ENCODE assay signal across 10 mouse cellular contexts in genomic region chrX:103744171-103745039, GRCm38 (mm10).
DNase-seq lines count a peak whose midpoint lies in the region; ATAC-seq lines count a peak whose summit lies in the region.
"Had no signal": no experiment of that assay in that cellular context is flagged by ENCODE, and none has a peak within 500 bp of the region (broad histone marks: within the 10 kb centered on the region; RNA-seq: fewer than 3 reads in every experiment).

No protein-coding gene starts in this region.

- no peak overlapping the region for H3K4me3 ChIP-seq in neural tube, embryonic 15.5 days (replicated peaks)
- H3K4me3 ChIP-seq in intestine, embryonic 15.5 days (replicated peaks): no peak overlapping the region
- H3K4me3 ChIP-seq: embryonic facial prominence, embryonic 13.5 days; liver, embryonic 13.5 days had no signal

- H3K4me2 ChIP-seq in neural tube, embryonic 15.5 days: peak overlapping the region; percentile 19; the same call in 1 of the 2 replicates
- H3K4me2 ChIP-seq in intestine, embryonic 15.5 days (replicated peaks): no peak overlapping the region
- H3K4me2 ChIP-seq: embryonic facial prominence, embryonic 13.5 days; liver, embryonic 13.5 days had no signal

- peak overlapping the region; percentile 75 for H3K27ac ChIP-seq in neural tube, embryonic 15.5 days (replicated peaks)
- H3K27ac ChIP-seq in intestine, embryonic 15.5 days: no peak overlapping the region
- H3K27ac ChIP-seq: embryonic facial prominence, embryonic 13.5 days; liver, embryonic 13.5 days had no signal

- peaks cover 37% of the 10 kb centered on the region for H3K27me3 ChIP-seq in neural tube, embryonic 15.5 days (replicated peaks)
- peaks cover 15% of the 10 kb centered on the region for H3K27me3 ChIP-seq in intestine, embryonic 15.5 days (replicated peaks)

- 20% methylated on average over 7 of the region's 7 CpGs for WGBS in neural tube, embryonic 15.5 days
- WGBS in intestine, embryonic 15.5 days: 48% methylated on average over 7 of the region's 7 CpGs

- H3K4me1 ChIP-seq in neural tube, embryonic 15.5 days: peaks cover 22% of the 10 kb centered on the region
- H3K4me1 ChIP-seq in intestine, embryonic 15.5 days (replicated peaks): no peaks in the 10 kb centered on the region
- H3K4me1 ChIP-seq: liver, embryonic 13.5 days had no signal

- no peaks in the 10 kb centered on the region for H3K9me3 ChIP-seq in neural tube, embryonic 15.5 days (replicated peaks)
- no peaks in the 10 kb centered on the region for H3K9me3 ChIP-seq in intestine, embryonic 15.5 days
- H3K9me3 ChIP-seq: embryonic facial prominence, embryonic 13.5 days; liver, embryonic 13.5 days had no signal

- peak; percentile 78 for DNase-seq in embryo, embryonic 10.5 days (ENCODE audit: low spot score)
- peak; percentile 48 to 53 for DNase-seq in frontal cortex, postnatal 14 days (ENCODE audit: low spot score in 2 of 2)
- peak; percentile 33 to 78 for DNase-seq in left cerebral cortex, adult 9 months (ENCODE audit: low spot score in 2 of 2)
- no peak for DNase-seq in gastrocnemius, postnatal 4 days (ENCODE audit: low spot score in 2 of 2)
- DNase-seq in B cell, adult 2 months: no peak
- DNase-seq in kidney, postnatal 10 days: no peak
- DNase-seq: liver, embryonic 13.5 days had no signal

- ATAC-seq in neural tube, embryonic 15.5 days (ENCODE audit: low FRiP score): peak; percentile 93
- no peak for ATAC-seq in intestine, embryonic 15.5 days

- H3K9ac ChIP-seq in neural tube, embryonic 15.5 days (replicated peaks): no peak overlapping the region
- H3K9ac ChIP-seq in intestine, embryonic 15.5 days: no peak overlapping the region
- H3K9ac ChIP-seq: embryonic facial prominence, embryonic 13.5 days; liver, embryonic 13.5 days had no signal

- no peaks in the 10 kb centered on the region for H3K36me3 ChIP-seq in neural tube, embryonic 15.5 days
- H3K36me3 ChIP-seq in intestine, embryonic 15.5 days: no peaks in the 10 kb centered on the region
- H3K36me3 ChIP-seq: embryonic facial prominence, embryonic 13.5 days; liver, embryonic 13.5 days had no signal

Comparison
In these comparisons a context has a peak if more than half of its experiments do, and no peak if none do; other contexts are left out.
1. DNase-seq: peak in embryo, embryonic 10.5 days (single experiment), frontal cortex, postnatal 14 days (2 of 2) and left cerebral cortex, adult 9 months (2 of 2); none in gastrocnemius, postnatal 4 days (0 of 2), B cell, adult 2 months (0 of 2) and kidney, postnatal 10 days (single experiment).